Mouse (Mus musculus): ENCODE results near the gene Kansl1. TPM values are rescaled to one million over a fixed set of nuclear protein-coding genes. Genes with fewer than 3 reads are reported as not detected.

Gene Kansl1
- 11.7 and 15.0 TPM in 2 replicates for polyA plus RNA-seq (2015; fragmentation: Nextera tagmentation; extraction: Ambion mirVana)

- Histone ChIP-seq H3K4me1 (replicated peaks) (peaks cover 4% of the 10 kb centered on the region; the same call in 1 of the 2 replicates), H3K9ac (peak within 1 kb of the TSS; percentile 97), H3K27me3 (no peaks in the 10 kb centered on the region), H3K9me3 (replicated peaks) (no peaks in the 10 kb centered on the region), H3K4me3 (peak within 1 kb of the TSS; percentile 95), H3K27ac (peak within 1 kb of the TSS; percentile 69), H3K36me3 (0 out of 2 replicates have a peak, but pooled peaks cover 8% of the 10 kb centered on the region), H3K4me2 (peak within 1 kb of the TSS; percentile 84)
- peak; percentile 83 for ATAC-seq (replicated peaks; ENCODE audit: insufficient number of reproducible peaks, insufficient read depth, low FRiP score, low read depth)
- whole genome bisulfite sequencing = under 1% methylated on average over 65 of the region's 69 CpGs
Observed at GRCm38 (mm10) chr11:104468751-104469268, at the start of gene Kansl1. Gene Kansl1 (minus strand): TSS chr11:104468861.

DNA sequence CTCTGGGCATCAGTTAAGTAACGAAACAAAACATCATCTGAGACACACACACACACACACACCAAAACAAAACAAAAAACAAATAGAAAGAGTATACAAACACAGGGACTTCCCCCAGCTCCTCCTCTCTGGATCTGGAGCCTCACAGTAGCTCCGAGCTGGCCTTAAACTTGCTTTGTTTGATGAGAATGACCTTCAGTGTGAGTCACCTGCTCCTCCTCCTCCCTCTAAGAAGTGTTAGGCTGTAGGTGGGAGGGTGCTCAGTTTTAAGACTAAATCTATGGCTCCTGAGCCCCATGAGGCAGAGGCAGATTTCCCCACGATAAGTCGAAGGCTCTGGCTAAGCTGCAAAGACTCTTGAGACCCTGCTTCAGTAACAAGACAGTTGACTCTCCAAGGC lies 43.8 kb upstream of the Kansl1 start:
- H3K36me3 ChIP-seq = peaks cover 83% of the 10 kb centered on the region
- no peak overlapping the region for H3K9ac ChIP-seq
- no peaks in the 10 kb centered on the region for H3K27me3 ChIP-seq
- no peaks in the 10 kb centered on the region for H3K4me1 ChIP-seq (replicated peaks)
- H3K9me3 ChIP-seq (replicated peaks) = no peaks in the 10 kb centered on the region
- H3K4me2 ChIP-seq = no peak overlapping the region
- H3K27ac ChIP-seq = no peak overlapping the region
- H3K4me3 ChIP-seq = no peak overlapping the region
- ATAC-seq (replicated peaks; ENCODE audit: insufficient number of reproducible peaks, insufficient read depth, low FRiP score, low read depth) = no peak
- WGBS = 84% methylated on average over 4 of the region's 4 CpGs

DNA sequence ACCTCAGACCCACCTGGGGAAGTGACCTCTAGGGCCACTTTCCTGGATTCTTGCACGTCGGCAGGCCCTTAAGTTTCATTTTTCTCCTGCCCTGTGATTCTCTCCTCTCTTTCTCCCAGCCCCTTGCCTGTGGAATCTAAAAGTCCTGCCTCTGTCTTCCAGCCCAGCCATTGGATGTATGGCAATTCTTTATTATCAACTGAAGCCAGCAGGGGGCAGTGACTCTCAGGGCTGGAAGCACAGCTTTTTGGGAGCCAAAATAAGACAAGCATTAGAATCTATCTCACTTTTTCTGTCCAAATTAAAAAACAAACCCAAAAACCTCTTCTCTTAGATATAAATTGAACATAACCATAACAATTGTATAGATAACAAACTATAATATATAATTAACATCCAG lies 41.9 kb upstream of the Kansl1 start:
- Histone ChIP-seq H3K27ac (no peak overlapping the region), H3K9ac (no peak overlapping the region), H3K9me3 (replicated peaks) (no peaks in the 10 kb centered on the region), H3K4me3 (no peak overlapping the region), H3K4me1 (replicated peaks) (no peaks in the 10 kb centered on the region), H3K4me2 (no peak overlapping the region), H3K27me3 (no peaks in the 10 kb centered on the region), H3K36me3 (peaks cover 83% of the 10 kb centered on the region)
- no peak for ATAC-seq (replicated peaks; ENCODE audit: insufficient number of reproducible peaks, insufficient read depth, low FRiP score, low read depth)
- 90% methylated on average over 2 of the region's 2 CpGs for WGBS

DNA sequence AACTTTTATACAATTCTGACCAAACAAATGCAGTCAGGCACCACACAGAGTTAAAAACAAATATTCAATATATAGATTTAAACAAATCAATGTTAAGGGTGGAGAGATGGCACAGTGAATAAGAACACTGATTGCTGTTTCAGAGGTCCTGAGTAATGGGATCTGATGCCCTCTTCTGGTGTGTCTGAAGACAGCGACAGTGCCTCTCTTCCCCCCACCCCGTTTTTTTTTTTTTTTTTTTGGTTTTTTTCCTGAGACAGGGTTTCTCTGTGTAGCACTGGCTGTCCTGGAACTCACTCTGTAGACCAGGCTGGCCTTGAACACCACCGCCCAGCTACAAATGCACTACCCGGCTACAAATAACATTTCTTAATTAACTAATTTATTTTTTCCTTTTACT lies 39.8 kb upstream of the Kansl1 start:
- 99% methylated on average over 3 of the region's 4 CpGs for WGBS
- peaks cover 81% of the 10 kb centered on the region for H3K36me3 ChIP-seq

DNA sequence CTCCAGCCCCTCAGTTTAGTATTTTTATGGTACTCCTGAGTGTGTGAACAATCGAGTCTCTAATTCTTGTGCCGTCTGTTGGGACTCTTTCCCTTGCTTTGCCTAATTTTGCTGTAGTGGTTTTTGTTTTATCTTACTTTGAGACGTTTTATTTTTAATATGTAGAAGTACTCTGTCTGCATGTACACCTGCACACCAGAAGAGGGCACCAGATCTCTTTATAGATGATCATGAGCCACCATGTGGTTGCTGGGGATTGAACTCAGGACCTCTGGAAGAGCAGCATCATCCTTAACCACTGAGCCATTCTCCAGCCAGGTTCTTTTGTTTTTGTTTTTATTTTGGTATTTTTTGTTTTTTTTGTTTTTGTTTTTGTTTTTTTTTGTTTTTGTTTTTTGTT lies 19.6 kb upstream of the Kansl1 start:
- ATAC-seq (replicated peaks; ENCODE audit: insufficient number of reproducible peaks, insufficient read depth, low FRiP score, low read depth) = no peak
- H3K4me3 ChIP-seq = no peak overlapping the region
- no peaks in the 10 kb centered on the region for H3K9me3 ChIP-seq (replicated peaks)
- H3K4me1 ChIP-seq (replicated peaks) = no peaks in the 10 kb centered on the region
- no peak overlapping the region for H3K9ac ChIP-seq
- H3K27me3 ChIP-seq = no peaks in the 10 kb centered on the region
- H3K4me2 ChIP-seq = no peak overlapping the region
- no peaks in the 10 kb centered on the region for H3K36me3 ChIP-seq
- WGBS = 73% methylated on average over 3 of the region's 3 CpGs
- no peak overlapping the region for H3K27ac ChIP-seq

More for the DNA sequence above, 39.8 kb upstream of the Kansl1 start:
- Histone ChIP-seq H3K27ac (no peak overlapping the region), H3K9me3 (replicated peaks) (no peaks in the 10 kb centered on the region), H3K4me2 (no peak overlapping the region), H3K4me3 (no peak overlapping the region), H3K9ac (no peak overlapping the region), H3K27me3 (no peaks in the 10 kb centered on the region), H3K4me1 (replicated peaks) (no peaks in the 10 kb centered on the region)
- ATAC-seq (replicated peaks; ENCODE audit: insufficient number of reproducible peaks, insufficient read depth, low FRiP score, low read depth) = no peak

DNA sequence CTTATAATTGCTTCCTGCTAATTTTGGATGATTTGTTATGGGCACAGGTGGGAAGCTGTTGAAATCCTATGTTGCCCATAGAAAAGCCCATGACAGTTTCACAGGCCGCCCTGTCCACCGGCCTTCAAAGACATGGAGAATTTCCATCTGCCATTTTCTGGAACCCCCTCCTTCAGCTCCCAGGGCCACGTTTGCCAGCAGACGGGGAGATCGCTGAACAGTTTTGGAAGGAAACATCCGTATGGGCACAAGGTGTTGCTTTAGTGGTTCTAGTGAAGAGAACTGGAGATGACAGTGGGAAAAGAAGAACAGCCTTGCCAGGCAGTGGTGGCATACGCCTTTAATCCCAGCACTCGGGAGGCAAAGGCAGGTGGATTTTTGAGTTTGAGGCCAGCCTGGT lies 13.3 kb upstream of the Kansl1 start:
- Histone ChIP-seq H3K36me3 (no peaks in the 10 kb centered on the region), H3K27me3 (no peaks in the 10 kb centered on the region), H3K4me2 (no peak overlapping the region), H3K4me3 (no peak overlapping the region), H3K4me1 (replicated peaks) (no peaks in the 10 kb centered on the region), H3K9me3 (replicated peaks) (no peaks in the 10 kb centered on the region), H3K27ac (no peak overlapping the region), H3K9ac (no peak overlapping the region)
- 83% methylated on average over 8 of the region's 8 CpGs for WGBS
- no peak for ATAC-seq (replicated peaks; ENCODE audit: insufficient number of reproducible peaks, insufficient read depth, low FRiP score, low read depth)

- Histone ChIP-seq H3K4me1 (replicated peaks) (no peaks in the 10 kb centered on the region), H3K9me3 (replicated peaks) (no peaks in the 10 kb centered on the region), H3K27ac (no peak overlapping the region), H3K4me2 (no peak overlapping the region), H3K36me3 (no peaks in the 10 kb centered on the region), H3K4me3 (no peak overlapping the region), H3K9ac (no peak overlapping the region), H3K27me3 (no peaks in the 10 kb centered on the region)
- 65% methylated on average over 4 of the region's 4 CpGs for WGBS
- ATAC-seq (replicated peaks; ENCODE audit: insufficient number of reproducible peaks, insufficient read depth, low FRiP score, low read depth) = no peak
Observed at GRCm38 (mm10) chr11:104479505-104479904, 10.8 kb upstream of the Kansl1 start.

DNA sequence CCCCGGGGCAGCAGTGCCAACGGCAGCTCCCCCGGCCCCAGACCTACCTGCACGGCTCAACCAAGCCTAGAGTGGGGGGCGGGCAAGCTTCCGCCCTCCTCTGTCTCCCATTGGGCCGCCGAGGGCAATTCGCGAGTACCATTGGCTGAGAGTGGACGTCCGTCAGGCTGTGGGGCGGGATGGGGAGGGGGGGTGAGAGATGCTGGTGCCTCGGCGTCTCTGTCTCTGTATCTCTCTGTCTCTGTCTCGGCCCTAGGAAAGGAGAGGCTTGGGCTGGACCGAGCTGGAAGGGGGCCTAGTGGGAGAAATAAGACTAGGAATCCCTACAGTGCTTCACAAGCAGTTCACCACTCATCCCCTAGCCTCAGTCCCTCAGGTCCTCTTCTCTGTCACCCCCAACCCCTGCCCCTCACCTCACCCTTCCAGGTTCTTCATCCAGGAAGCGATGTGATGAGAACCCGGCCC lies 742 bp upstream of the Kansl1 start:
- Histone ChIP-seq H3K9me3 (replicated peaks) (no peaks in the 10 kb centered on the region), H3K4me1 (replicated peaks) (peaks cover 4% of the 10 kb centered on the region; the same call in 1 of the 2 replicates), H3K27ac (peak overlapping the region; percentile 69), H3K9ac (peak overlapping the region; percentile 97), H3K4me2 (peak overlapping the region; percentile 84), H3K27me3 (no peaks in the 10 kb centered on the region), H3K4me3 (peak overlapping the region; percentile 95), H3K36me3 (0 out of 2 replicates have a peak, but pooled peaks cover 5% of the 10 kb centered on the region)
- ATAC-seq (replicated peaks; ENCODE audit: insufficient number of reproducible peaks, insufficient read depth, low FRiP score, low read depth) = peak; percentile 100
- WGBS = under 1% methylated on average over 19 of the region's 19 CpGs

DNA sequence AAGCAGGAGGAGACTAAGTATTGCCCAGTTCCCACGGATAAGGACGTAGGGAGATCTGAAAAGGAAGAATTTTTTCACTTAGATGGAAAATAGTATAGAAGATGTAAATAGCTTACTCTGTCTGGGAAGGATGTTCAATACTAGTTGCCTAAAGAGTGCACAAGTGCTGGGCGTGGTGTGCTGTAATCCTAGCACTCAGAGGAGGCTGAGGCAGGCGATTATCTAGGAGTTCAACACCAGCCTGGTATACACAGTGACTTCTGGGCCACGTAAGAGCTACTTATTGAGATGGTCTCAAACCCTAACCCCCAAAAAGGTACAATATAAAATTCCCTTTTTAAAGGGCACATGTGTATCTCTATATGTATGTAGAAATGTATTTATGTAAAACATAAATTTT lies 963 bp downstream of the Kansl1 start:
- peaks cover 14% of the 10 kb centered on the region; the same call in 1 of the 2 replicates for H3K36me3 ChIP-seq
- H3K9me3 ChIP-seq (replicated peaks) = no peaks in the 10 kb centered on the region
- no peak overlapping the region for H3K27ac ChIP-seq
- 0 out of 2 replicates have a peak overlapping the region, but pooled peaks have one; percentile 20 for H3K4me2 ChIP-seq
- no peak overlapping the region for H3K9ac ChIP-seq
- no peaks in the 10 kb centered on the region for H3K27me3 ChIP-seq
- WGBS = 76% methylated on average over 5 of the region's 5 CpGs
- H3K4me3 ChIP-seq = no peak overlapping the region
- peaks cover 4% of the 10 kb centered on the region; the same call in 1 of the 2 replicates for H3K4me1 ChIP-seq (replicated peaks)
- no peak for ATAC-seq (replicated peaks; ENCODE audit: insufficient number of reproducible peaks, insufficient read depth, low FRiP score, low read depth)

- no peak for ATAC-seq (replicated peaks; ENCODE audit: insufficient number of reproducible peaks, insufficient read depth, low FRiP score, low read depth)
- Histone ChIP-seq H3K27ac (no peak overlapping the region), H3K4me2 (no peak overlapping the region)
Observed at GRCm38 (mm10) chr11:104461551-104461950, 7.1 kb downstream of the Kansl1 start.

DNA sequence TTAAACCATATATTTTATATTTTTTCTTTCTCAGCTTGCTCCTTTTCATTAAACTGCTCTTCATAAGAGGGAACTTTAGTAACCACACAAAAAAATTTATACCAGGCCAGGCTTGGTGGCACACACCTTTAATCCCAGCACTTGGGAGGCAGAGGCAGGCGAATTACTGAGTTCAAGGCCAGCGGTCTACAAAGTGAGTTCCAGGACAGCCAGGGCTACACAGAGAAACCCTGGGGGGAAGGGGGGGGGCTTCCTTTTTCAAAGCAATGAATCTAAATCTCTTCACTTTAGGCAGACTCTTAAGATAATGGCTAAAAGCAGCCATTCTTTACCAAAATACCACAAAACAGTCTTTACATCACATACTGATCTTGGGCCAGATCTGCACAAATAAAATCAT lies 9.0 kb downstream of the Kansl1 start:
- 85% methylated on average over 2 of the region's 2 CpGs for WGBS
- no peaks in the 10 kb centered on the region for H3K9me3 ChIP-seq (replicated peaks)

More at GRCm38 (mm10) chr11:104461551-104461950, 7.1 kb downstream of the Kansl1 start:
- H3K27me3 ChIP-seq = no peaks in the 10 kb centered on the region
- H3K4me1 ChIP-seq (replicated peaks) = 0 out of 2 replicates have a peak, but pooled peaks cover 2% of the 10 kb centered on the region
- no peaks in the 10 kb centered on the region for H3K9me3 ChIP-seq (replicated peaks)
- no peak overlapping the region for H3K4me3 ChIP-seq
- no peak overlapping the region for H3K9ac ChIP-seq
- H3K36me3 ChIP-seq = peaks cover 11% of the 10 kb centered on the region; the same call in 1 of the 2 replicates

GRCm38 (mm10) chr11:104458507-104458906 lies 10.2 kb downstream of the Kansl1 start:
- no peaks in the 10 kb centered on the region for H3K9me3 ChIP-seq (replicated peaks)
- ATAC-seq (replicated peaks; ENCODE audit: insufficient number of reproducible peaks, insufficient read depth, low FRiP score, low read depth) = no peak
- H3K4me1 ChIP-seq (replicated peaks) = peaks cover 7% of the 10 kb centered on the region; the same call in 1 of the 2 replicates
- no peak overlapping the region for H3K4me2 ChIP-seq
- no peaks in the 10 kb centered on the region for H3K27me3 ChIP-seq
- H3K4me3 ChIP-seq = no peak overlapping the region
- 80% methylated on average over 2 of the region's 2 CpGs for WGBS
- peaks cover 5% of the 10 kb centered on the region; the same call in 1 of the 2 replicates for H3K36me3 ChIP-seq
- H3K9ac ChIP-seq = no peak overlapping the region
- no peak overlapping the region for H3K27ac ChIP-seq

More for the DNA sequence above, 9.0 kb downstream of the Kansl1 start:
- H3K4me3 ChIP-seq = no peak overlapping the region
- H3K4me2 ChIP-seq = no peak overlapping the region
- no peak overlapping the region for H3K9ac ChIP-seq
- H3K4me1 ChIP-seq (replicated peaks) = peaks cover 7% of the 10 kb centered on the region; the same call in 1 of the 2 replicates
- H3K27ac ChIP-seq = no peak overlapping the region
- H3K36me3 ChIP-seq = peaks cover 10% of the 10 kb centered on the region; the same call in 1 of the 2 replicates
- no peak for ATAC-seq (replicated peaks; ENCODE audit: insufficient number of reproducible peaks, insufficient read depth, low FRiP score, low read depth)
- H3K27me3 ChIP-seq = no peaks in the 10 kb centered on the region
